Mouse (Mus musculus): ENCODE results near the gene Ndc1. TPM values are rescaled to one million over a fixed set of nuclear protein-coding genes. Genes with fewer than 3 reads are reported as not detected.

Gene Ndc1
- 10 to 100 TPM; 12.2 to 12.8 TPM for total RNA-seq (2023)

DNA sequence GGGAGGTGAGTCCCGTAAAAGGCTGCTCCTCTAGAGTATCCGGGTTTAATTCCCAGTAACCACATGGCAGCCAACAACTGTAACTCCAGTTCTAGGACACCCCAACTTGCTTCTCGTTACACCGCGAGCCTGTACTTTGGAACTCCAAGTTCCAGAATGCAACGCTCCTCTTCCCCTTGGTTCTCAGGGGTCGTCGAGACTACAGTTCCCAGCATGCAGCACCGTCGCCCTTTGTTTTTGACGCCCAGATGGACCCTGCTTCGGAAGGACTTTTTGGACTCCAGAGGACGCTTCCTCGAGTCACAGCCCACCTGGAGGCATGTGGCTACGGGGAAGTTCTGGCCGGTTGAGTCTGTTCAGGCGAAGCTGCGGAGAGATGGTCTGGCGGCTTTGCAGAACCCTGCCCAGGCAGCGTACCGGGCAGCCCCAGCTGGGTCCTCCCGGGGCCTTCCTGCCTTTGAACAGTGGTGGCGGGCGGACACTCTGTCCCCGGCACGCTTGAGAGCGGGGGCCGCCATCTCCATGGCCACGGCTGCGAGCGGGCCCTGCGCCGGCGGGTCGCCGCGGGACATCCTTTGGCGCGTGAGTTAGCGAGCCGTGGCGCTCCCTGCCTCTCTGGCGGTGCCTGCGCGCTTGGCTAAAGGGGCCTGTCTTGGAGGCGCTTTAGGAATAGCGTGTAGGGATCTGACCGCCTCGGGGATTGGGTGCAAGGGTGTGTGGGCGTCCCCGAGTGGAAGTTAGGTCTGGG is at the start of gene Ndc1:
Ndc1 (plus strand) TSS at position 218 of the 748 bp plus-strand sequence.

GRCm38 (mm10) chr4:107434356-107435237 is 67.0 kb downstream of the Ndc1 start, which contains the start of gene Glis1:
Gene Glis1, plus strand, starts transcription at chr4:107434591.

Other genes with a start within 250 kb of the Ndc1 start
- gene Tmem59, start 189.4 kb upstream of the Ndc1 start, total RNA-seq (2023) = 100 to 1,000 TPM; 115 to 138 TPM
- gene Tceanc2, start 188.7 kb upstream of the Ndc1 start, total RNA-seq (2023) = 10 to 100 TPM; 33.2 to 36.1 TPM
- 1 to 10 TPM in 1 of 2 experiments, not detected in 1; 1.0 TPM for gene Ldlrad1, start 158.6 kb upstream of the Ndc1 start, total RNA-seq (2023)
- 10 to 100 TPM; 51.5 to 53.0 TPM for gene Lrrc42, start 114.3 kb upstream of the Ndc1 start, total RNA-seq (2023)
- 10 to 100 TPM; 32.1 to 41.9 TPM for gene Hspb11, start 114.2 kb upstream of the Ndc1 start, total RNA-seq (2023)
- not detected for gene Dio1, start 60.6 kb upstream of the Ndc1 start, total RNA-seq (2023)
- 10 to 100 TPM; 45.7 to 50.8 TPM for gene Yipf1, start 53.4 kb upstream of the Ndc1 start, total RNA-seq (2023)
- not detected for gene Glis1, start 66.8 kb downstream of the Ndc1 start, total RNA-seq (2023)

Measured in T-cell, adult 66 days (primary cell).